Mouse (Mus musculus) erythroid progenitor cell, adult 5-6 weeks (primary cell): ENCODE data around the gene Tapbp. TPM values are rescaled to one million over a fixed set of nuclear protein-coding genes. Genes with fewer than 3 reads are reported as not detected.

Source experiments
- ATAC-seq: replicated peaks from 2 replicates; pipeline ENCODE4 v1.8.0; 2016; ENCODE audit warnings: moderate number of reproducible peaks, mild to moderate bottlenecking, moderate TSS enrichment, inconsistent platforms; ENCODE audit not compliant: poor library complexity, low FRiP score, severe bottlenecking
- total RNA-seq, 2 experiments: library from RNA; stranded (forward) in 1 of 2; stranded (reverse) in 1 of 2; fragments of 150-400 nt in 1 of 2; fragments of 186-747, 209-891 nt in 1 of 2; gene quantifications; 2 replicates each; pipeline versions ENCODE4 v1.2.3 to v1.2.4; 2015 to 2017; ENCODE audit warnings: low replicate concordance in 2 of 2

Gene Tapbp
- total RNA-seq, 2 experiments from 2014 or later: 88.4 to 97.2 TPM

GRCm38 (mm10) chr17:33957493-33957892, 41.8 kb downstream of the Tapbp start:
- ATAC-seq: no peak

- ATAC-seq: no peak
Observed at GRCm38 (mm10) chr17:33958451-33958850, 42.8 kb downstream of the Tapbp start.

GRCm38 (mm10) chr17:33959135-33959534, 43.4 kb downstream of the Tapbp start:
- no peak for ATAC-seq

GRCm38 (mm10) chr17:33959948-33960347, 44.2 kb downstream of the Tapbp start:
- no peak for ATAC-seq

GRCm38 (mm10) chr17:33962876-33963275, 47.2 kb downstream of the Tapbp start:
- no peak for ATAC-seq

GRCm38 (mm10) chr17:33965082-33965845, 49.6 kb downstream of the Tapbp start:
- no peak for ATAC-seq

GRCm38 (mm10) chr17:33965846-33966550, 50.3 kb downstream of the Tapbp start:
- ATAC-seq: no peak

GRCm38 (mm10) chr17:33968489-33968888, 52.8 kb downstream of the Tapbp start:
- ATAC-seq: peak; percentile 83

GRCm38 (mm10) chr17:33968927-33969326, 53.2 kb downstream of the Tapbp start:
- peak; percentile 55; the same call in 1 of the 2 replicates for ATAC-seq

- ATAC-seq: no peak
Observed at GRCm38 (mm10) chr17:33969394-33969793, 53.7 kb downstream of the Tapbp start.

- ATAC-seq: no peak
Observed at GRCm38 (mm10) chr17:33972691-33973090, 57.0 kb downstream of the Tapbp start.

- ATAC-seq: no peak
Observed at GRCm38 (mm10) chr17:33973572-33973971, 57.9 kb downstream of the Tapbp start.

GRCm38 (mm10) chr17:33977861-33978557, 62.3 kb downstream of the Tapbp start:
- ATAC-seq: no peak

GRCm38 (mm10) chr17:33978631-33979031, 62.9 kb downstream of the Tapbp start:
- ATAC-seq: peak; percentile 81

Other genes starting within 250 kb of the Tapbp start
- gene Hnrnpm, start 229.0 kb upstream of the Tapbp start, total RNA-seq (2015; ENCODE audit: low replicate concordance): 585 and 697 TPM in 2 replicates
- 520 and 703 TPM in 2 replicates for gene Hnrnpm, start 229.0 kb upstream of the Tapbp start, total RNA-seq (2017; ENCODE audit: low replicate concordance)
- gene March2, start 197.2 kb upstream of the Tapbp start, total RNA-seq (2015; ENCODE audit: low replicate concordance): 409 and 494 TPM in 2 replicates
- 312 and 414 TPM in 2 replicates for gene March2, start 197.2 kb upstream of the Tapbp start, total RNA-seq (2017; ENCODE audit: low replicate concordance)
- gene Rab11b, start 155.4 kb upstream of the Tapbp start, total RNA-seq (2015; ENCODE audit: low replicate concordance): 59.1 and 87.6 TPM in 2 replicates
- gene Rab11b, start 155.4 kb upstream of the Tapbp start, total RNA-seq (2017; ENCODE audit: low replicate concordance): 42.6 and 46.8 TPM in 2 replicates
- gene Angptl4, start 134.1 kb upstream of the Tapbp start, total RNA-seq (2015; ENCODE audit: low replicate concordance): 0.36 and 0.84 TPM in 2 replicates
- gene Angptl4, start 134.1 kb upstream of the Tapbp start, total RNA-seq (2017; ENCODE audit: low replicate concordance): 0.77 TPM in 1 of 2 replicates, not detected in the other
- 5.0 TPM in 1 of 2 replicates, not detected in the other for gene Kank3, start 105.4 kb upstream of the Tapbp start, total RNA-seq (2015; ENCODE audit: low replicate concordance)
- 2.7 TPM in 1 of 2 replicates, not detected in the other for gene Kank3, start 105.4 kb upstream of the Tapbp start, total RNA-seq (2017; ENCODE audit: low replicate concordance)
- gene Rps28, start 91.3 kb upstream of the Tapbp start, total RNA-seq (2015; ENCODE audit: low replicate concordance): 383 and 392 TPM in 2 replicates
- 429 and 508 TPM in 2 replicates for gene Rps28, start 91.3 kb upstream of the Tapbp start, total RNA-seq (2017; ENCODE audit: low replicate concordance)
- gene Ndufa7, start 91.3 kb upstream of the Tapbp start, total RNA-seq (2015; ENCODE audit: low replicate concordance): 95.5 and 109 TPM in 2 replicates
- 42.4 and 46.1 TPM in 2 replicates for gene Ndufa7, start 91.3 kb upstream of the Tapbp start, total RNA-seq (2017; ENCODE audit: low replicate concordance)
- 2.9 TPM in 1 of 2 replicates, not detected in the other for gene Cd320, start 72.8 kb upstream of the Tapbp start, total RNA-seq (2015; ENCODE audit: low replicate concordance)
- 0.39 TPM in 1 of 2 replicates, not detected in the other for gene Cd320, start 72.8 kb upstream of the Tapbp start, total RNA-seq (2017; ENCODE audit: low replicate concordance)
- not detected in 2 replicates for gene Gm7029, start 42.1 kb upstream of the Tapbp start, total RNA-seq (2015; ENCODE audit: low replicate concordance)
- gene Gm7029, start 42.1 kb upstream of the Tapbp start, total RNA-seq (2017; ENCODE audit: low replicate concordance): not detected in 2 replicates
- gene Kifc1, start 25.2 kb upstream of the Tapbp start, total RNA-seq (2015; ENCODE audit: low replicate concordance): 89.3 and 150 TPM in 2 replicates
- gene Kifc1, start 25.2 kb upstream of the Tapbp start, total RNA-seq (2017; ENCODE audit: low replicate concordance): 479 and 506 TPM in 2 replicates
- gene Platr17, start 10.8 kb upstream of the Tapbp start, total RNA-seq (2015; ENCODE audit: low replicate concordance): not detected in 2 replicates
- not detected in 2 replicates for gene Platr17, start 10.8 kb upstream of the Tapbp start, total RNA-seq (2017; ENCODE audit: low replicate concordance)
- gene Daxx, start 6.5 kb upstream of the Tapbp start, total RNA-seq (2015; ENCODE audit: low replicate concordance): 18.0 and 23.9 TPM in 2 replicates
- gene Daxx, start 6.5 kb upstream of the Tapbp start, total RNA-seq (2017; ENCODE audit: low replicate concordance): 23.4 and 29.3 TPM in 2 replicates
- gene Zbtb22, start within 50 bp of the Tapbp start, total RNA-seq (2015; ENCODE audit: low replicate concordance): 11.7 and 23.8 TPM in 2 replicates
- 20.3 and 28.8 TPM in 2 replicates for gene Zbtb22, start within 50 bp of the Tapbp start, total RNA-seq (2017; ENCODE audit: low replicate concordance)
- gene Rgl2, start 13.6 kb downstream of the Tapbp start, total RNA-seq (2015; ENCODE audit: low replicate concordance): 8.6 and 13.4 TPM in 2 replicates
- 11.3 and 29.0 TPM in 2 replicates for gene Rgl2, start 13.6 kb downstream of the Tapbp start, total RNA-seq (2017; ENCODE audit: low replicate concordance)
- gene Pfdn6, start 24.4 kb downstream of the Tapbp start, total RNA-seq (2015; ENCODE audit: low replicate concordance): 52.0 and 68.1 TPM in 2 replicates
- gene Pfdn6, start 24.4 kb downstream of the Tapbp start, total RNA-seq (2017; ENCODE audit: low replicate concordance): 40.0 and 109 TPM in 2 replicates
- gene Wdr46, start 24.8 kb downstream of the Tapbp start, total RNA-seq (2015; ENCODE audit: low replicate concordance): 3.6 and 11.3 TPM in 2 replicates
- 4.6 and 8.2 TPM in 2 replicates for gene Wdr46, start 24.8 kb downstream of the Tapbp start, total RNA-seq (2017; ENCODE audit: low replicate concordance)
- gene B3galt4, start 35.6 kb downstream of the Tapbp start, total RNA-seq (2015; ENCODE audit: low replicate concordance): not detected in 2 replicates
- gene B3galt4, start 35.6 kb downstream of the Tapbp start, total RNA-seq (2017; ENCODE audit: low replicate concordance): 0.26 and 2.8 TPM in 2 replicates
- gene Vps52, start 39.9 kb downstream of the Tapbp start, total RNA-seq (2015; ENCODE audit: low replicate concordance): 8.0 and 18.4 TPM in 2 replicates
- 11.5 and 17.8 TPM in 2 replicates for gene Vps52, start 39.9 kb downstream of the Tapbp start, total RNA-seq (2017; ENCODE audit: low replicate concordance)
- gene Rps18, start 40.1 kb downstream of the Tapbp start, total RNA-seq (2015; ENCODE audit: low replicate concordance): 779 and 808 TPM in 2 replicates
- 194 and 380 TPM in 2 replicates for gene Rps18, start 40.1 kb downstream of the Tapbp start, total RNA-seq (2017; ENCODE audit: low replicate concordance)
- 315 and 400 TPM in 2 replicates for gene H2-K1, start 84.4 kb downstream of the Tapbp start, total RNA-seq (2015; ENCODE audit: low replicate concordance)
- gene H2-K1, start 84.4 kb downstream of the Tapbp start, total RNA-seq (2017; ENCODE audit: low replicate concordance): 167 and 182 TPM in 2 replicates
- 1.3 and 2.5 TPM in 2 replicates for gene Ring1, start 108.8 kb downstream of the Tapbp start, total RNA-seq (2015; ENCODE audit: low replicate concordance)
- 1.9 and 2.0 TPM in 2 replicates for gene Ring1, start 108.8 kb downstream of the Tapbp start, total RNA-seq (2017; ENCODE audit: low replicate concordance)
- gene H2-Ke6, start 112.2 kb downstream of the Tapbp start, total RNA-seq (2015; ENCODE audit: low replicate concordance): 40.4 and 50.3 TPM in 2 replicates
- gene H2-Ke6, start 112.2 kb downstream of the Tapbp start, total RNA-seq (2017; ENCODE audit: low replicate concordance): 10.8 and 14.9 TPM in 2 replicates
- 2.5 and 8.6 TPM in 2 replicates for gene Slc39a7, start 115.8 kb downstream of the Tapbp start, total RNA-seq (2015; ENCODE audit: low replicate concordance)
- gene Slc39a7, start 115.8 kb downstream of the Tapbp start, total RNA-seq (2017; ENCODE audit: low replicate concordance): 18.9 and 20.7 TPM in 2 replicates
- 5.4 and 8.4 TPM in 2 replicates for gene Rxrb, start 115.9 kb downstream of the Tapbp start, total RNA-seq (2015; ENCODE audit: low replicate concordance)
- 11.5 and 14.5 TPM in 2 replicates for gene Rxrb, start 115.9 kb downstream of the Tapbp start, total RNA-seq (2017; ENCODE audit: low replicate concordance)
- 0.36 and 0.42 TPM in 2 replicates for gene Col11a2, start 123.5 kb downstream of the Tapbp start, total RNA-seq (2015; ENCODE audit: low replicate concordance)
- 2.1 and 2.9 TPM in 2 replicates for gene Col11a2, start 123.5 kb downstream of the Tapbp start, total RNA-seq (2017; ENCODE audit: low replicate concordance)
- gene H2-Oa, start 176.4 kb downstream of the Tapbp start, total RNA-seq (2015; ENCODE audit: low replicate concordance): not detected in 2 replicates
- gene H2-Oa, start 176.4 kb downstream of the Tapbp start, total RNA-seq (2017; ENCODE audit: low replicate concordance): 0.39 and 1.5 TPM in 2 replicates
- gene H2-DMa, start 203.6 kb downstream of the Tapbp start, total RNA-seq (2015; ENCODE audit: low replicate concordance): 14.4 and 17.2 TPM in 2 replicates
- 12.3 and 20.4 TPM in 2 replicates for gene H2-DMa, start 203.6 kb downstream of the Tapbp start, total RNA-seq (2017; ENCODE audit: low replicate concordance)
- gene Brd2, start 206.7 kb downstream of the Tapbp start, total RNA-seq (2015; ENCODE audit: low replicate concordance): 199 and 208 TPM in 2 replicates
- 191 and 208 TPM in 2 replicates for gene Brd2, start 206.7 kb downstream of the Tapbp start, total RNA-seq (2017; ENCODE audit: low replicate concordance)
- gene H2-DMb2, start 227.4 kb downstream of the Tapbp start, total RNA-seq (2015; ENCODE audit: low replicate concordance): 3.2 and 4.6 TPM in 2 replicates
- 2.0 and 2.8 TPM in 2 replicates for gene H2-DMb2, start 227.4 kb downstream of the Tapbp start, total RNA-seq (2017; ENCODE audit: low replicate concordance)
- 18.0 and 34.8 TPM in 2 replicates for gene H2-DMb1, start 237.2 kb downstream of the Tapbp start, total RNA-seq (2015; ENCODE audit: low replicate concordance)
- 3.9 and 23.1 TPM in 2 replicates for gene H2-DMb1, start 237.2 kb downstream of the Tapbp start, total RNA-seq (2017; ENCODE audit: low replicate concordance)